Mouse (Mus musculus): Measurements from ENCODE around the gene Mex3d.

DNA sequence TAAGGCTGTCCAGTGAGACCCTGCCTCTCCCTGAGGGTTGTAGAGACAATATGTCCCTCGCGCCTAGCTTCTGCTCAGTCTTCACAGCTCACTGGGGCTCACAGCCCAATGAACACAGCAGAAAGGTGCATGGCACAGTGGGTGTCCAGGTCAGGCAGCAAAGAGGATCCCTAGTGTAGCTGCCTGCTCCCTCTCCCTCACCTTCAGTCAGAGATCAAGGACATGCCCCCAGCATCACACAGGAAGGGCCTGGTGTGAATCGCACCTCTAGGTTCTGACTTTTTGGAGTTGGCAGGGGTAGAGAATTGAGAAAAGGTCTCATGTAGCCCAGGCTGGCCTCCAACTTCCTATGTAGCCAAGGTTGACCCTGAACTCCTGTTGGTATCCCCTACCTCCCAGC, 47.4 kb upstream of the Mex3d start:
- TF ChIP-seq CTCF (IDR thresholded peaks at IDR 0.05; ENCODE audit: control insufficient read depth, insufficient read depth, insufficient replicate concordance, low read depth, low read length) (no peak), POLR2A (IDR thresholded peaks at IDR 0.05; ENCODE audit: control insufficient read depth, low read depth, low read length) (no peak)

Measured in testis, adult 2 months (tissue).